Mouse (Mus musculus) intestine, postnatal 0 days (tissue): ENCODE results near the gene Stxbp1. TPM values are rescaled to one million over a fixed set of nuclear protein-coding genes. Genes with fewer than 3 reads are reported as not detected.

ENCODE experiments used
- ATAC-seq: fragments of 200-750 bp; cut with Nextera tagmentation; 2 replicates; pipeline ENCODE4 v1.8.0; 2017; ENCODE audit warnings: mild to moderate bottlenecking, moderate TSS enrichment, moderate library complexity
- H3K27ac ChIP-seq: fragments of 300-500 bp; sonication (generic); 2 replicates; pipeline ENCODE4 v1.5.1; 2014; ENCODE audit warnings: mild to moderate bottlenecking, low read depth, low read length, moderate library complexity
- H3K27me3 ChIP-seq: fragments of 300-500 bp; sonication (generic); replicated peaks from 2 replicates; pipeline ENCODE4 v1.6.1; 2014; ENCODE audit warnings: low read length, mixed read lengths; ENCODE audit not compliant: control insufficient read depth, insufficient read depth
- H3K36me3 ChIP-seq: fragments of 300-500 bp; sonication (generic); 2 replicates; pipeline ENCODE4 v1.6.1; 2014; ENCODE audit warnings: mild to moderate bottlenecking, moderate library complexity; ENCODE audit not compliant: control insufficient read depth, insufficient read depth
- H3K4me1 ChIP-seq: fragments of 300-500 bp; sonication (generic); replicated peaks from 2 replicates; pipeline ENCODE4 v1.6.1; 2014; ENCODE audit warnings: antibody characterized with exemption, low read length, mixed read lengths; ENCODE audit not compliant: control insufficient read depth, insufficient read depth
- H3K4me2 ChIP-seq: fragments of 300-500 bp; sonication (generic); replicated peaks from 2 replicates; pipeline ENCODE4 v1.6.1; 2014; ENCODE audit warnings: low read depth, mild to moderate bottlenecking, moderate library complexity
- H3K4me3 ChIP-seq: fragments of 300-500 bp; sonication (generic); 2 replicates; pipeline ENCODE4 v1.5.1; 2014; ENCODE audit warnings: low read depth, low read length
- H3K9ac ChIP-seq: fragments of 300-500 bp; sonication (generic); 2 replicates; pipeline ENCODE4 v1.6.1; 2014; ENCODE audit warnings: mild to moderate bottlenecking, low read depth, low read length
- H3K9me3 ChIP-seq: fragments of 300-500 bp; sonication (generic); 2 replicates; pipeline ENCODE4 v1.6.1; 2016; ENCODE audit warnings: mixed run types; ENCODE audit not compliant: control insufficient read depth
- CTCF ChIP-seq: sonication (generic); IDR thresholded peaks from 2 replicates; pipeline ENCODE4 v1.5.1; 2016; ENCODE audit warnings: low read depth, mild to moderate bottlenecking, control low read depth, antibody characterized with exemption, moderate library complexity
- WGBS: fragments of 180-500 bp; shearing (Covaris S2); extraction: QIAGEN DNeasy Blood & Tissue Kit; methylation state at CpG from one replicate; pipeline ENCODE4 v1.1.7; 2014; 5-methylcytosine and 5-hydroxymethylcytosine counted together
- polyA plus RNA-seq: library from polyadenylated mRNA; unstranded; fragments of >200 nt; fragmentation: Nextera tagmentation; extraction: Ambion mirVana; gene quantifications from 2 replicates; pipeline ENCODE4 v1.2.1, GENCODE M21; 2015

Gene Stxbp1
- polyA plus RNA-seq, 1 experiment from 2014 or later, result 12.2 TPM

DNA sequence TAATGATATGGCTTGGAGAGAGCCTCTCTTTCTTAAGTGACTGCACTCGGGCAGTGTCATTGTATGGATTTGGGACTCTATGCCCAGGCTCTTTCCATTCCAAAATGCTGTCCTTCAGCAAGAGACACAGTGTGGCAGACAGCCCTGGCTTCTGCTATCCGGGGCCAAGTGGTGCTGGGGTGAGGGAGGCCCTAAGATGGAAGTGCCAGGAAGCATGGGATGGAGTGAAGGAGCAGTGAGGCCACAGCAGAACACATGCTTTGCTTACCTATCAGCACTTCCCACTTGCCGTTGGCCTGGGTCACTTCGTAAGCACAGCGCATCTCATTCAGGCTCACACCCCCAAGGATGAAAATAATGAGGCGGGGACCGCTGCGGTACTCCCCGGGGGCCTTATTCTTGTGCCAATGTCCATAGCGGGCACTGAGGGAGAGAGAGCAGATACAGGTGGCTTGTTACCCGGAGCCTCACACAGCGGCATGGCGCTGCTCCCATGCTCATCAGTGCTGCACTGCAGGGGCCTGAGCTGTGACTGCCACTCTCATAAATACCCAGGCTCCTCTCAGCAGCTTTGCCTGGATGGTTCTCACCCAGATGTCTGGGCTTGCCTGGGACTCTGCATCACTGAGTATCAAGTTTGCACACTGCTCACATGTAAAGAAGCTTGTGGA is 51.2 kb downstream of the Stxbp1 start:
- ATAC-seq, result no peak
- Histone ChIP-seq H3K27ac (no peak overlapping the region), H3K9me3 (no peaks in the 10 kb centered on the region), H3K4me2 (no peak overlapping the region), H3K4me3 (no peak overlapping the region), H3K27me3 (no peaks in the 10 kb centered on the region), H3K4me1 (no peaks in the 10 kb centered on the region), H3K9ac (no peak overlapping the region), H3K36me3 (peaks cover 26% of the 10 kb centered on the region; the same call in 1 of the 2 replicates)
- TF ChIP-seq CTCF, result no peak
- WGBS, result 89% methylated on average over 13 of the region's 13 CpGs

- WGBS, result 78% methylated on average over 6 of the region's 6 CpGs
- Histone ChIP-seq H3K36me3 (peaks cover 24% of the 10 kb centered on the region; the same call in 1 of the 2 replicates), H3K4me1 (no peaks in the 10 kb centered on the region), H3K27ac (no peak overlapping the region), H3K9ac (no peak overlapping the region), H3K9me3 (no peaks in the 10 kb centered on the region), H3K27me3 (no peaks in the 10 kb centered on the region), H3K4me2 (no peak overlapping the region), H3K4me3 (no peak overlapping the region)
- ATAC-seq, result no peak
- TF ChIP-seq CTCF, result no peak
Measured at GRCm38 (mm10) chr2:32791297-32791696, 55.7 kb downstream of the Stxbp1 start.

GRCm38 (mm10) chr2:32788581-32788980 is 58.5 kb downstream of the Stxbp1 start:
- 60% methylated on average over 2 of the region's 2 CpGs for WGBS

DNA sequence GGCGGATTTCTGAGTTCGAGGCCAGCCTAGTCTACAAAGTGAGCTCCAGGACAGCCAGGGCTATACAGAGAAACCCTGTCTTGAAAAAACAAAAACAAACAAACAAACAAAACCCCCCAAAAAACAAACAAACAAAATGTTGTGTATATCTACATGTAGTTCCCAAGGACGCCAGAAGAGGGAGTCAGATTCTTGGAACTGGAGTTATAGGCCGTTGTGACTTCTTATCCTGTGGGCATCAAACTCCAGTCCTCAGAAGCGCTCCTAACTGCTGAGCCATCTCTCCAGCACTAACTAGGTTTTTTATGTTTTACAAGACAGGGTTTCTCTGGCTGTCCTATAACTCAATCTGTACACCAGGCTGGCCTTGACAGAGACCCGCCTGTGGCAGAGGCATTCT is 59.9 kb downstream of the Stxbp1 start:
- WGBS, result 62% methylated on average over 6 of the region's 6 CpGs

More at GRCm38 (mm10) chr2:32788581-32788980, 58.5 kb downstream of the Stxbp1 start:
- Histone ChIP-seq H3K27me3 (no peaks in the 10 kb centered on the region), H3K27ac (no peak overlapping the region), H3K4me1 (no peaks in the 10 kb centered on the region), H3K36me3 (0 out of 2 replicates have a peak, but pooled peaks cover 7% of the 10 kb centered on the region), H3K9me3 (no peaks in the 10 kb centered on the region), H3K4me3 (no peak overlapping the region), H3K9ac (no peak overlapping the region), H3K4me2 (no peak overlapping the region)
- ATAC-seq, result no peak
- no peak for TF ChIP-seq CTCF

GRCm38 (mm10) chr2:32784048-32784681 is 62.9 kb downstream of the Stxbp1 start, which contains the start of gene Cfap157:
Gene Cfap157 (minus strand): TSS chr2:32784428.
- Histone ChIP-seq H3K27ac (no peak within 1 kb of the TSS), H3K4me2 (no peak within 1 kb of the TSS), H3K4me3 (no peak within 1 kb of the TSS), H3K36me3 (no peaks in the 10 kb centered on the region), H3K9ac (no peak within 1 kb of the TSS), H3K9me3 (no peaks in the 10 kb centered on the region), H3K4me1 (no peaks in the 10 kb centered on the region), H3K27me3 (no peaks in the 10 kb centered on the region)
- whole genome bisulfite sequencing, result 68% methylated on average over 4 of the region's 4 CpGs
- ATAC-seq, result no peak
- TF ChIP-seq CTCF, result no peak

More for the DNA sequence above, 59.9 kb downstream of the Stxbp1 start:
- Histone ChIP-seq H3K4me3 (no peak overlapping the region), H3K36me3 (0 out of 2 replicates have a peak, but pooled peaks cover 7% of the 10 kb centered on the region), H3K9me3 (no peaks in the 10 kb centered on the region), H3K27me3 (no peaks in the 10 kb centered on the region), H3K9ac (no peak overlapping the region), H3K27ac (no peak overlapping the region), H3K4me2 (no peak overlapping the region), H3K4me1 (no peaks in the 10 kb centered on the region)
- no peak for ATAC-seq
- peak; percentile 66 for TF ChIP-seq CTCF

- WGBS, result 66% methylated on average over 6 of the region's 6 CpGs
- Histone ChIP-seq H3K9ac (no peak overlapping the region), H3K4me3 (no peak overlapping the region), H3K4me1 (no peaks in the 10 kb centered on the region), H3K9me3 (no peaks in the 10 kb centered on the region), H3K27ac (no peak overlapping the region), H3K4me2 (no peak overlapping the region), H3K36me3 (no peaks in the 10 kb centered on the region), H3K27me3 (no peaks in the 10 kb centered on the region)
- TF ChIP-seq CTCF, result 0 out of 2 replicates have a peak, but pooled peaks have one; percentile 11
- ATAC-seq, result no peak
Measured at GRCm38 (mm10) chr2:32781710-32782109, 65.3 kb downstream of the Stxbp1 start.
